Mouse (Mus musculus): ENCODE data around the gene Vmn1r1. TPM values are rescaled to one million over a fixed set of nuclear protein-coding genes. Genes with fewer than 3 reads are reported as not detected.

Gene Vmn1r1
- polyA plus RNA-seq (2015; fragmentation: Nextera tagmentation; extraction: Ambion mirVana), result not detected in 2 replicates

DNA sequence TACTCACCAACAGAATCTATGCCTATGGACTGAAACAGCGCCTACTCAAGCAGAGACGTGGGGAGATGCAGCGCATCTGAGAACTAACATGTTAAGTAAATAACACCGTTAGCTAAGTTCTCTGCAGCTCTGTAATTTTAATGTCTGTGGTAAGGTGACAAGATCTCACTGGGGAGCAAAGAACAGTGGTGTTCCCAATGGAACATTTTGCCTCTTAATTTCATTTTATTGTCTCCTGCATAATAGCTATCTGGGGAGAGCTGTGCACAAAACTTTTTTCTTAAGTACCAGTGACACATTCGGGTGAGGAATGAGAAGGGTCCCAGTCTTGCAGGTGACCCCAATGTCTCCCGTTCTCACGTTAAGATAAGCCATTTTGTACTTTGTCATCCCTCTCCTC is at the start of gene Vmn1r1:
TSS of gene Vmn1r1 (minus strand) at position 101 of the 400 bp plus-strand sequence.

GRCm38 (mm10) chr1:182124506-182124905 is 39.8 kb downstream of the Vmn1r1 start, which contains the start of gene Srp9:
Gene Srp9, plus strand, starts transcription at chr1:182124737.

Other genes starting within 250 kb of the Vmn1r1 start
- gene Enah, start 144.5 kb downstream of the Vmn1r1 start, polyA plus RNA-seq (2015; fragmentation: Nextera tagmentation; extraction: Ambion mirVana), result 8.2 and 12.1 TPM in 2 replicates
- 301 and 416 TPM in 2 replicates for gene Srp9, start 39.7 kb downstream of the Vmn1r1 start, polyA plus RNA-seq (2015; fragmentation: Nextera tagmentation; extraction: Ambion mirVana)
- gene Degs1, start 118.3 kb upstream of the Vmn1r1 start, polyA plus RNA-seq (2015; fragmentation: Nextera tagmentation; extraction: Ambion mirVana), result 99.3 and 140 TPM in 2 replicates
- 9.1 and 12.7 TPM in 2 replicates for gene Fbxo28, start 177.1 kb upstream of the Vmn1r1 start, polyA plus RNA-seq (2015; fragmentation: Nextera tagmentation; extraction: Ambion mirVana)
- 12.1 and 13.7 TPM in 2 replicates for gene Trp53bp2, start 244.7 kb upstream of the Vmn1r1 start, polyA plus RNA-seq (2015; fragmentation: Nextera tagmentation; extraction: Ambion mirVana)

Measured in adrenal gland, postnatal 0 days (tissue).